Mouse (Mus musculus) midbrain, embryonic 14.5 days (tissue): ENCODE measurements around the gene Il24. TPM values are rescaled to one million over a fixed set of nuclear protein-coding genes. Genes with fewer than 3 reads are reported as not detected.

Experiments used
- ATAC-seq: fragments of 200-750 bp; cut with Nextera tagmentation; 2 replicates; pipeline ENCODE4 v1.8.0; 2017; ENCODE audit warnings: moderate number of reproducible peaks, moderate library complexity; ENCODE audit not compliant: low FRiP score, low TSS enrichment
- DNase-seq: peaks from one replicate; pipeline ENCODE4 v3.0.0-alpha.2; 2015
- H3K27ac ChIP-seq: fragments of 300-500 bp; sonication (generic); replicated peaks from 2 replicates; pipeline ENCODE4 v1.5.1; 2014; ENCODE audit warnings: mild to moderate bottlenecking, low read depth, low read length, moderate library complexity
- H3K27me3 ChIP-seq: fragments of 300-500 bp; sonication (generic); 2 replicates; pipeline ENCODE4 v1.6.1; 2014; ENCODE audit warnings: low read length, control low read depth, mixed read lengths; ENCODE audit not compliant: control insufficient read depth, insufficient read depth
- H3K36me3 ChIP-seq: fragments of 300-500 bp; sonication (generic); 2 replicates; pipeline ENCODE4 v1.6.1; 2014; ENCODE audit warnings: low read length, control low read depth; ENCODE audit not compliant: control insufficient read depth, insufficient read depth
- H3K4me1 ChIP-seq: fragments of 300-500 bp; sonication (generic); 2 replicates; pipeline ENCODE4 v1.6.1; 2014; ENCODE audit warnings: mild to moderate bottlenecking, antibody characterized with exemption, low read length, control low read depth; ENCODE audit not compliant: control insufficient read depth, insufficient read depth
- H3K4me2 ChIP-seq: fragments of 300-500 bp; sonication (generic); 2 replicates; pipeline ENCODE4 v1.6.1; 2014; ENCODE audit warnings: mild to moderate bottlenecking, low read length, moderate library complexity
- H3K4me3 ChIP-seq: fragments of 300-500 bp; sonication (generic); replicated peaks from 2 replicates; pipeline ENCODE4 v1.5.1; 2014; ENCODE audit warnings: low read depth, low read length
- H3K9ac ChIP-seq: fragments of 300-500 bp; sonication (generic); replicated peaks from 2 replicates; pipeline ENCODE4 v1.6.1; 2014; ENCODE audit warnings: mild to moderate bottlenecking, low read length, moderate library complexity
- H3K9me3 ChIP-seq: fragments of 300-500 bp; sonication (generic); 2 replicates; pipeline ENCODE4 v1.6.1; 2016; ENCODE audit warnings: low read length, control low read depth, mixed read lengths; ENCODE audit not compliant: control insufficient read depth
- WGBS: fragments of 180-500 bp; shearing (Covaris S2); extraction: QIAGEN DNeasy Blood & Tissue Kit; methylation state at CpG from one replicate; pipeline ENCODE4 v1.1.7; 2014; 5-methylcytosine and 5-hydroxymethylcytosine counted together
- polyA plus RNA-seq: library from polyadenylated mRNA; unstranded; fragments of >200 nt; fragmentation: Nextera tagmentation; extraction: Ambion mirVana; gene quantifications from 2 replicates; pipeline ENCODE4 v1.2.1, GENCODE M21; 2014

Gene Il24
- polyA plus RNA-seq, result not detected in 2 replicates

GRCm38 (mm10) chr1:130887354-130887753 is at the start of gene Il24:
Gene Il24, minus strand, starts transcription at chr1:130887454.
- DNase-seq (no peak), ATAC-seq (no peak)
- H3K4me1 ChIP-seq, result no peaks in the 10 kb centered on the region
- H3K27ac ChIP-seq, result no peak within 1 kb of the TSS
- no peaks in the 10 kb centered on the region for H3K36me3 ChIP-seq
- no peaks in the 10 kb centered on the region for H3K9me3 ChIP-seq
- no peak within 1 kb of the TSS for H3K4me3 ChIP-seq
- no peak within 1 kb of the TSS for H3K4me2 ChIP-seq
- H3K9ac ChIP-seq, result no peak within 1 kb of the TSS
- no peaks in the 10 kb centered on the region for H3K27me3 ChIP-seq

- H3K27me3 ChIP-seq, result no peaks in the 10 kb centered on the region
- H3K9ac ChIP-seq, result no peak overlapping the region
- no peaks in the 10 kb centered on the region for H3K36me3 ChIP-seq
- DNase-seq (no peak), ATAC-seq (no peak)
- 54% methylated on average over 6 of the region's 6 CpGs for WGBS
- H3K27ac ChIP-seq, result no peak overlapping the region
- H3K4me1 ChIP-seq, result no peaks in the 10 kb centered on the region
- H3K4me2 ChIP-seq, result no peak overlapping the region
- H3K9me3 ChIP-seq, result no peaks in the 10 kb centered on the region
- no peak overlapping the region for H3K4me3 ChIP-seq
Measured at GRCm38 (mm10) chr1:130936351-130936750, 49.1 kb upstream of the Il24 start.

- no peak overlapping the region for H3K27ac ChIP-seq
- no peak for DNase-seq
- no peaks in the 10 kb centered on the region for H3K27me3 ChIP-seq
- H3K4me2 ChIP-seq, result no peak overlapping the region
- H3K9ac ChIP-seq, result no peak overlapping the region
- no peak overlapping the region for H3K4me3 ChIP-seq
- no peaks in the 10 kb centered on the region for H3K9me3 ChIP-seq
- H3K36me3 ChIP-seq, result no peaks in the 10 kb centered on the region
- H3K4me1 ChIP-seq, result no peaks in the 10 kb centered on the region
- ATAC-seq, result no peak
Measured at GRCm38 (mm10) chr1:130926484-130926883, 39.2 kb upstream of the Il24 start.

- 48% methylated on average over 1 of the region's 1 CpGs for WGBS
- Histone ChIP-seq H3K27me3 (no peaks in the 10 kb centered on the region), H3K9ac (no peak overlapping the region), H3K4me2 (no peak overlapping the region), H3K4me1 (no peaks in the 10 kb centered on the region), H3K27ac (no peak overlapping the region), H3K36me3 (no peaks in the 10 kb centered on the region), H3K9me3 (no peaks in the 10 kb centered on the region), H3K4me3 (no peak overlapping the region)
- DNase-seq, result no peak
- no peak for ATAC-seq
Measured at GRCm38 (mm10) chr1:130918323-130918980, 31.2 kb upstream of the Il24 start.

GRCm38 (mm10) chr1:130911401-130912010 is 24.3 kb upstream of the Il24 start, which contains the start of gene Il20:
Gene Il20, minus strand, starts transcription at chr1:130911451.
- Histone ChIP-seq H3K27ac (no peak within 1 kb of the TSS), H3K36me3 (no peaks in the 10 kb centered on the region), H3K4me3 (no peak within 1 kb of the TSS), H3K9me3 (no peaks in the 10 kb centered on the region), H3K27me3 (no peaks in the 10 kb centered on the region), H3K4me2 (no peak within 1 kb of the TSS), H3K4me1 (no peaks in the 10 kb centered on the region), H3K9ac (no peak within 1 kb of the TSS)
- no peak for DNase-seq
- 85% methylated on average over 12 of the region's 12 CpGs for WGBS
- no peak for ATAC-seq

- ATAC-seq, result no peak
- H3K27ac ChIP-seq, result no peak overlapping the region
- no peak overlapping the region for H3K4me3 ChIP-seq
- H3K4me2 ChIP-seq, result no peak overlapping the region
- no peaks in the 10 kb centered on the region for H3K4me1 ChIP-seq
- no peaks in the 10 kb centered on the region for H3K27me3 ChIP-seq
- no peak overlapping the region for H3K9ac ChIP-seq
- DNase-seq, result no peak
- WGBS, result 86% methylated on average over 7 of the region's 7 CpGs
- H3K36me3 ChIP-seq, result no peaks in the 10 kb centered on the region
- no peaks in the 10 kb centered on the region for H3K9me3 ChIP-seq
Measured at GRCm38 (mm10) chr1:130902505-130902904, 15.3 kb upstream of the Il24 start.

GRCm38 (mm10) chr1:130894468-130894867 is 7.2 kb upstream of the Il24 start:
- no peak overlapping the region for H3K27ac ChIP-seq
- DNase-seq, result no peak
- no peak overlapping the region for H3K9ac ChIP-seq
- H3K4me1 ChIP-seq, result no peaks in the 10 kb centered on the region
- ATAC-seq, result no peak
- H3K36me3 ChIP-seq, result no peaks in the 10 kb centered on the region
- 17% methylated on average over 6 of the region's 6 CpGs for WGBS
- H3K27me3 ChIP-seq, result no peaks in the 10 kb centered on the region
- H3K4me2 ChIP-seq, result no peak overlapping the region
- H3K9me3 ChIP-seq, result no peaks in the 10 kb centered on the region
- H3K4me3 ChIP-seq, result no peak overlapping the region

- Histone ChIP-seq H3K36me3 (no peaks in the 10 kb centered on the region), H3K9ac (no peak overlapping the region), H3K9me3 (no peaks in the 10 kb centered on the region), H3K4me1 (no peaks in the 10 kb centered on the region), H3K4me3 (no peak overlapping the region), H3K4me2 (no peak overlapping the region), H3K27ac (no peak overlapping the region), H3K27me3 (no peaks in the 10 kb centered on the region)
- WGBS, result 67% methylated on average over 9 of the region's 9 CpGs
- DNase-seq (no peak), ATAC-seq (no peak)
Measured at GRCm38 (mm10) chr1:130893329-130894040, 6.2 kb upstream of the Il24 start.

GRCm38 (mm10) chr1:130892446-130892845 is 5.2 kb upstream of the Il24 start:
- H3K9me3 ChIP-seq, result no peaks in the 10 kb centered on the region
- no peaks in the 10 kb centered on the region for H3K4me1 ChIP-seq
- no peaks in the 10 kb centered on the region for H3K36me3 ChIP-seq
- 81% methylated on average over 1 of the region's 1 CpGs for WGBS
- H3K9ac ChIP-seq, result no peak overlapping the region
- H3K27ac ChIP-seq, result no peak overlapping the region
- no peaks in the 10 kb centered on the region for H3K27me3 ChIP-seq
- DNase-seq (no peak), ATAC-seq (no peak)
- no peak overlapping the region for H3K4me2 ChIP-seq
- no peak overlapping the region for H3K4me3 ChIP-seq
